Mouse (Mus musculus): ENCODE measurements at regions not wholly inside any gene's neighbourhood (a gene's known extent, or its start where the extent isn't known, plus 50 kb on each side); places are given as distances from the start of the nearest gene placed in this dataset.

DNA sequence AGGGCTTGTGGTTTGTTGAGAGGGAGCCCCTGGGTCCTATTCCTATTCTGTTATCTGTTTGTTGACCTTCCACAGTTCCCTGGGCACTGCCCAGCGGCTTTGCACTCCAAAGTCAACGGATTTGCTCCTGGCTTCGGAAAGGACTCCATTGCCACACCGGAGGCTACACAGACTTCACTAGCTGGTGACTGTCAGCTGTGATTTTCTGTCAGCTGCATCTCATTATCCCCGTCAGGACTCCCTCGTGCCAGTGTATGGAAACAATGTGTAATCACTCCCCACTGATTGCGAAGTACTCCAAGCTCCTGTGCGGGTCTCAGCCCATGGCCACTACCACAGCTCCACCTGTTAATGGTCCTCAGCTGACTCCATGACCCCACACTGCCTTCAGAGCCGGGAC lies 99.0 kb upstream of the Maf start:
- DNase-seq, result peak; percentile 6

DNA sequence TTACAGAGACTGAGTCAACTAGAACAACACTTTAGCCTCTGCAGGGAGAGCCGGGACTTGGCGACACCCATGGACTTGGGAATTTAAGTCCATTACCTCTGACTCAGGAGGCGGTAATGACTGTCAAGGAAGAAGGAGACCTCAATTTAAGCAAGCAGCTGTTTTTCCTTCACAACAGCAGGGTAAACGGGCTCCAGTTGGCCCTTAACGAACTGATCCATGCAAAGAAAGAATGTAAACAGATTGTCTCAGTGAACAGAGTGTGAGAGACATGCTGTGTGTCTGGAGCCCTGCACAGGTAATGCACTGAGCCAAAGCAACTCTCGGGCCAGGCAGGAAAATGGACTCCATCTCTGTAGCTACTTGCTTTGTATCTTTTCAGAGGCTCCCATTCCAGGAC lies 98.5 kb upstream of the Maf start:
- DNase-seq, result no peak

DNA sequence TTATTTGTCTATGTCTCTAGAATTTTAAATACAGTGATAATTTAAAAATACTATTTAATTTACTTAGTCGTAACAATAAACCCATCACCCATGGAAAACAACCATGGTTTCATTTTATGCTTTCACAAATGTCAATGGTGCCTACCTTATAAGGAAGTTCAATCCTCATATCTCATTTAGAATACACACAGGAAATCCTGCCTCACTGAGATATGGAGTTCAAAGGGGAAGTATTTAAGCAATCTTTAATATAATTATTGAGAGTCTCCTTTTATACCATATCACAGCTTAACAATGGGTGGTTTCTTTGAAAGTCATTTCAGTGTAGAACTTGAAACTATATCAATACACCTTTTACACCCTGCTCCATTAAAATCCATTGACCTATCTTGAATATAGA lies 86.0 kb upstream of the Maf start:
- DNase-seq, result no peak

DNA sequence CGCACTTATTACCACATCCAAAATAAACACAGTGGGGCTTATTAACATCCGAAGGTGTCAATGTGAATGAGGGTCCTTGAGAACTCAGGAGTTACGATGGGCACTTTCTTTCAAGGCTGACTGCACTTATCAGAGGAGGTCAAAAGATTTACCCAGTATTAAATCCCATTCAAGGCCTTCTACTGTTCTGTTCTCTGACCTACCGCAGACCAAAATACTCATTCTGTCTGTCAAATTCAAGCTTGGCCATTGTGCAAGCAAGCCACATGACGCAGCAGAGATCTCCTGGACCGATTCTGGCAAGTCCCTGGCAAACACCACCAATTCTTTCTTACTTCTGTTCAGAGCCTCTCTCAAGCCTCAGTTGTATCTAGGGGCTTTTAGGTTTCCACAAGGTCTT lies 80.8 kb upstream of the Maf start:
- no peak for DNase-seq

DNA sequence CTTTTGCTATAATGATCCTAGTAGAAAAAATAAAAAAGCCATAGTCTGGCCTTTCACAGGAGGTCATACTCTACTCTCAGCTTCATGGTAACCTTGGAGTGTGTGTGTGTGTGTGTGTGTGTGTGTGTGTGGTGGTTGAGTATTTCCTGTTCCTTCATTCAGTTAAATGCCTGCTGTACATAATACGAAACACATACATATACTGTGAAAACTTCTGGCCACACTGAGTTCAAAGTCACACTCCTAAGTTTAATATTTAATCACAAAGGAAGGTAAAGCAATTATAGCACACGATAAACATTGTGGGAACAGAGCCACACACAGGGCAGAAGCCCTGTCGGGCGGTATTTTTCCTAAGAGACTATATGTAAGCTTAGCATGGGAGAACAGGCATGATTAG lies 78.6 kb upstream of the Maf start:
- DNase-seq, result no peak

DNA sequence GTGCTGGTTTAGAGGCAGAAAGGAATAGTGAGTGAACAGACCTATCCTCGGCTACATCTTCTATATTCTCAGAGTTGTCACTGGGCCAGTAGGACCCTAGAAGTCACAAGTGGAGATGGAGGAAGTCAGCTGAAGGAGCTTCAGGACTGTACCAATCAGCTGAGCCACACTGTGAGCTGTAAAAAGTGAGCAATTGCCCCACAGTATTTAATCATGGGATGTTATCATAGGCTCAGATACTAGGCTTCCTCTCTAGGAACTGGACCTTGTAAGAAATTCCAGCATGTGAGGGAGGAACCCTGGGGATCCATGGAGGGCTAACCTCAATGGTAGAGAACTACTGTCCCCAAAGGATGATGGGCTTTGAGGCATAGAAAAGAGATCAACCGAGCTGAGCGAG lies 78.2 kb upstream of the Maf start:
- DNase-seq, result no peak

DNA sequence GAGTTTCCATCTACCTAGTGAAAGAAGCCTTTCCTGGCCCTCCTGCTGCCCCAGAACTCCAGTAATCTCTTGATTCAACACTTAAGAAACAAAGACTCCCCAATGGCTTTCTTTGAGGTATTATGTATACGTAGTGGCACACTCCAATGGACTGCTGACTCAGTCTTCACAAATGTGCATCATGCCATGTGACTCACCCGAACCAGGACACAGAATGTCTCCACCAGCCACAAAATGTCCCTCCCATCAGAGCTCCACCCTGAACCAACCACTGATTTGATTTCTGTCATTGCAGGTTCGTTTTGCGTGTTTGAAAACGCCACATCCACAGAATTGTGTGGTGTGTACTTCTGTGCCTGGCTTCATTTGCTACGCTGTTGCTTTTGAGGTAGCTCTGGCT lies 75.8 kb upstream of the Maf start:
- DNase-seq, result no peak

DNA sequence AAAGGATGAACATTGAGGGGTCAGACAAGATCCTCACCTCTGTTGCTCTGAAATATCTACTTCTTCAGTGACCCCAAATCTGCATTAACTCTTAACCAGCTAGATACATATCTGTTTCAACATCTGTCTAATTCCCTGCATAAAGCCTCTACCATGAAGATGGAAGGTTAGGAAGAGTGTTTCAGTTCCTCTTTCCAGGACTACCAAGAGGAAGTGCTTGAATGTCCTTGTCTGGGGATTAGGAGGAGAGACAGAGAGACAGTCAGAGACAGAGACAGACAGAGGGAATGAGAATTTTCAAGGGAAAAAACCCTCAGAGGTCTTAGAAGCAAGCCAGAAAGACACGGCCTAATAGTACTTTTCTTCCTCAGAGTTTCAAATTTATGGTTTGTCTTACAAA lies 70.8 kb upstream of the Maf start:
- DNase-seq, result no peak

DNA sequence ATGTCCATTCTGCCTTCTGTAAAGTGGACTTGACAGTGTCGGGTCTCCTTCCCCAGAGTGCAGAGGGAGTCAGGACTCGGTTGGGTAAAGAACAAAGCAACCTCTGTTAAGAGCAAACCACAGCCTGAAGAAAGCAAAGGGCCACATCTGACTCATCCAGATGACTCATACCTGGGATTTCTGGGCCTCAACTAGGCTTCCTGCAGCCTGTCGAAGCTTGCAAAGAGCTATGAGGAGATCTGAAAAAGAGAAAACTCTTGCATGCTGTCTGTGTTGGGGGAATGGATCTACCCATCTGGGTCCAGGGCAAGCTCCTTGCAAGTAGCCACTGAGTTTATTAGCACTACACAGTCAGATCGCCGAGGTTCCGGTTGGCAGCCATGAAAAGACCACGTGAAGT lies 63.5 kb upstream of the Maf start:
- DNase-seq, result no peak

DNA sequence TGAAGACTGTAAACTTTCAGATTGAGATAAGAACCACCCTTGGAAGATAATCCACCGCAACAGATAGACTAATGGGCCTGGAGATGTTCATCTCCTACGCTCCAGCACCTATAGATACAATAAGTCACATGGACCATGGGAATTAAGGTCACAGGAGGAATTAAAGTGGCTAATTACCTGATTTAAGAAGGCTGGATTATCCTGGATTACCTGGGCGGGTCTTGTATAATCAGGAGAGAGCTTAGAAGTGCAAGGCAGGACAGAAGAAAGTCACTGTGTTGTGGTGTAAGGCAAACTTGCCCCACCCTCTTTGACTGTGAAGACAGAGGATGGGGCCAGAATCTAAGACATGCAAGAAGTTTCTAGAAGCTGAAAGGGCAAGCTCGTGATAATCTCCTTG lies 61.0 kb upstream of the Maf start:
- DNase-seq, result no peak

DNA sequence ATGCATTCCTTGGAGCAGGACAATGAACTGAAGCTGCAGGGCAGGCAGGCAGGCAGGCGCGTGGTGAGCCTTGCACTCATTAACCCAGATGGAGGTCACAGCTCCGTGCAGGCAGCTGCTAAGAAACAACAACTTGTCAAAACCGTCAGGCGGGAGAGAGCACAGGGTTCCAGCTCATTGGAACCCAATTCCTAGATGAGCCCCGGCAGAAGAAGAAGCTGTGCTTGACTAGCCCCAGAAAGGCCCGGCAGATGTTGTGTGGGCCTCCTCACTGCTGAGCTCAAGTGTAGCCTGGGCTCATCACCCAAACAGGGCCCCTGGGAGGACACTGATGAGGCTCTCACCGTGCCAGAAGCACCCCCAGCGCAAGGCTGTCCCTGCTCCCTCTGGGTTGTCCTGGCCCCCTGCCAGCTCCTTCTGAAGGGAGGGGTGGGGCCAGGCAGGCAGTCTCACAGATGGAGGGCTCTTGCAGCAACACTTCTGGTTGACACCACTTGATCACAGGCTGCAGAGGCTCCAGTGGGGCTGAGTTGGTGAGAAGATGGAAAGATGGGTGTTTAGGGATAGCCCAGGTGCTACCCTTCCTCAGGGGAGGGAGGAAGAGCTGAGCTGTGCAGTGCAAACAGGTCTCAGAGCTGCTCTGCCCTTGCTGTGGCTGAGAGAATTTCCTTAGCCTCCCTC lies 58.8 kb upstream of the Maf start:
- peak; percentile 32 for DNase-seq

DNA sequence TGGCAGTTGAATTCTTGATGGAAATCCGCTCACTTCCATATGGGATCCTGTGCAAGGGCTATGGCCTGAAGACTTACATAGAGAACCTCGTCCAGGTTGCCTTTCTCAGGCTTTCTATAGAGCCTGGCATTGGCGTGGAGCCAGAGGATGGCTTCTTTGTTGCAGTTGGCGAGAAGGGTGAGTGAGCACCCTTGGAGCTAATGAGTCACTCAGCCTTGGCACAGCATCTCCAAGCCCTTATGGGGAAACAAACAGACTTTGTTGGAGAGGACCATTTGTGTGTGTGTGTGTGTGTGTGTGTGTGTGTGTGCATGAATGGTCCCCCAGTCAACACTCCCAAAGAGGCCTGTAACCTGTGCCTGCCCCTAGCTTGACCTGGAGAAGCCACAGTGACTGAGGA lies 57.0 kb upstream of the Maf start:
- DNase-seq, result no peak

DNA sequence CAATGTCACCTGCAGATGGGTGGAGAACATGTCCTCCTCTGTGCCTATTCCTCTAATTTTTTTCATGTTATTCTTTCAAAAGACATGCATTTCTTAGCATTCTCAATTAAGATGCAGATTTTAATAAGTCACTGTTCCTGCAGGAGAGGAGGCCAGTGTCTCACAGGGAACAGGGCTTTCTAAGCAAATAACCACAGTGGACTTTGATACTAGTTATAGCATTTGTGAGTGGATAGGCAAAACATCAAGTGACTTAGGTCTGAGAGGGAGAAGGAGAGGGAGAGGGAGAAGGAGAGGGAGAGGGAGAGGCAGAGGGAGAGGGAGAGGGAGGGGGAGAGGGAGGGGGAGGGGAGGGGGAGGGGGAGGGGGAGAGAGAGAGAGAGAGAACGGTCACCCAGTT lies 50.4 kb upstream of the Maf start:
- no peak for DNase-seq
